Mouse (Mus musculus): ENCODE data around the gene Lpcat2. TPM values are rescaled to one million over a fixed set of nuclear protein-coding genes. Genes with fewer than 3 reads are reported as not detected.
"Not testable (repeated sequence)": the region's sequence is repeated elsewhere in the genome, so short reads cannot be mapped to it uniquely, and the experiment has no call there.

The Lpcat2 gene
- polyA plus RNA-seq, 1 experiment from 2014 or later = 7.3 TPM

GRCm38 (mm10) chr8:92872063-92872759, 17.1 kb downstream of the Lpcat2 start:
- Histone ChIP-seq H3K4me3 (replicated peaks; ENCODE audit: low read length) (no peak overlapping the region), H3K4me1 (replicated peaks; ENCODE audit: control insufficient read depth, insufficient read depth, low read length) (0 out of 2 replicates have a peak, but pooled peaks cover 2% of the 10 kb centered on the region), H3K9me3 (ENCODE audit: control insufficient read depth, low read length) (no peaks in the 10 kb centered on the region), H3K9ac (replicated peaks; ENCODE audit: low read depth, low read length) (no peak overlapping the region), H3K4me2 (ENCODE audit: low read length) (no peak overlapping the region), H3K27ac (ENCODE audit: low read length) (no peak overlapping the region), H3K36me3 (ENCODE audit: control insufficient read depth, insufficient read depth) (no peaks in the 10 kb centered on the region), H3K27me3 (replicated peaks; ENCODE audit: control insufficient read depth, insufficient read depth, low read length) (no peaks in the 10 kb centered on the region)
- 40% methylated on average over 10 of the region's 10 CpGs for WGBS
- peak; percentile 55; the same call in 1 of the 2 replicates for ATAC-seq

GRCm38 (mm10) chr8:92875795-92876194, 20.7 kb downstream of the Lpcat2 start:
- ATAC-seq = no peak
- Histone ChIP-seq H3K27ac (ENCODE audit: low read length) (no peak overlapping the region), H3K4me3 (replicated peaks; ENCODE audit: low read length) (no peak overlapping the region), H3K9me3 (ENCODE audit: control insufficient read depth, low read length) (no peaks in the 10 kb centered on the region), H3K4me2 (ENCODE audit: low read length) (no peak overlapping the region), H3K27me3 (replicated peaks; ENCODE audit: control insufficient read depth, insufficient read depth, low read length) (no peaks in the 10 kb centered on the region), H3K9ac (replicated peaks; ENCODE audit: low read depth, low read length) (no peak overlapping the region), H3K4me1 (replicated peaks; ENCODE audit: control insufficient read depth, insufficient read depth, low read length) (0 out of 2 replicates have a peak, but pooled peaks cover 2% of the 10 kb centered on the region), H3K36me3 (ENCODE audit: control insufficient read depth, insufficient read depth) (no peaks in the 10 kb centered on the region)
- WGBS = 25% methylated on average over 10 of the region's 10 CpGs

GRCm38 (mm10) chr8:92881247-92881646, 26.1 kb downstream of the Lpcat2 start:
- Histone ChIP-seq H3K9me3 (ENCODE audit: control insufficient read depth, low read length) (no peaks in the 10 kb centered on the region), H3K27ac (ENCODE audit: low read length) (no peak overlapping the region), H3K36me3 (ENCODE audit: control insufficient read depth, insufficient read depth) (no peaks in the 10 kb centered on the region), H3K4me1 (replicated peaks; ENCODE audit: control insufficient read depth, insufficient read depth, low read length) (no peaks in the 10 kb centered on the region), H3K4me3 (replicated peaks; ENCODE audit: low read length) (no peak overlapping the region), H3K4me2 (ENCODE audit: low read length) (no peak overlapping the region), H3K27me3 (replicated peaks; ENCODE audit: control insufficient read depth, insufficient read depth, low read length) (no peaks in the 10 kb centered on the region), H3K9ac (replicated peaks; ENCODE audit: low read depth, low read length) (no peak overlapping the region)
- ATAC-seq = no peak
- 67% methylated on average over 4 of the region's 4 CpGs for WGBS

GRCm38 (mm10) chr8:92883771-92884170, 28.6 kb downstream of the Lpcat2 start:
- 82% methylated on average over 2 of the region's 2 CpGs for WGBS
- no peak for ATAC-seq
- Histone ChIP-seq H3K27ac (ENCODE audit: low read length) (no peak overlapping the region), H3K27me3 (replicated peaks; ENCODE audit: control insufficient read depth, insufficient read depth, low read length) (no peaks in the 10 kb centered on the region), H3K4me3 (replicated peaks; ENCODE audit: low read length) (no peak overlapping the region), H3K9me3 (ENCODE audit: control insufficient read depth, low read length) (no peaks in the 10 kb centered on the region), H3K36me3 (ENCODE audit: control insufficient read depth, insufficient read depth) (no peaks in the 10 kb centered on the region), H3K4me2 (ENCODE audit: low read length) (no peak overlapping the region), H3K4me1 (replicated peaks; ENCODE audit: control insufficient read depth, insufficient read depth, low read length) (no peaks in the 10 kb centered on the region), H3K9ac (replicated peaks; ENCODE audit: low read depth, low read length) (no peak overlapping the region)

- not testable (repeated sequence) for H3K4me1 ChIP-seq (replicated peaks; ENCODE audit: control insufficient read depth, insufficient read depth, low read length); H3K9ac ChIP-seq (replicated peaks; ENCODE audit: low read depth, low read length); H3K27me3 ChIP-seq (replicated peaks; ENCODE audit: control insufficient read depth, insufficient read depth, low read length); H3K4me3 ChIP-seq (replicated peaks; ENCODE audit: low read length); ATAC-seq; H3K36me3 ChIP-seq (ENCODE audit: control insufficient read depth, insufficient read depth); H3K9me3 ChIP-seq (ENCODE audit: control insufficient read depth, low read length); H3K27ac ChIP-seq (ENCODE audit: low read length); H3K4me2 ChIP-seq (ENCODE audit: low read length)
- WGBS = 84% methylated on average over 3 of the region's 3 CpGs
These were observed 37.1 kb downstream of the Lpcat2 start for GRCm38 (mm10) chr8:92892216-92892615.

GRCm38 (mm10) chr8:92893870-92894269, 38.7 kb downstream of the Lpcat2 start:
- WGBS = 85% methylated on average over 2 of the region's 2 CpGs
- Histone ChIP-seq H3K4me3 (replicated peaks; ENCODE audit: low read length) (no peak overlapping the region), H3K27ac (ENCODE audit: low read length) (no peak overlapping the region), H3K4me2 (ENCODE audit: low read length) (no peak overlapping the region), H3K4me1 (replicated peaks; ENCODE audit: control insufficient read depth, insufficient read depth, low read length) (no peaks in the 10 kb centered on the region), H3K9me3 (ENCODE audit: control insufficient read depth, low read length) (no peaks in the 10 kb centered on the region), H3K9ac (replicated peaks; ENCODE audit: low read depth, low read length) (no peak overlapping the region), H3K36me3 (ENCODE audit: control insufficient read depth, insufficient read depth) (0 out of 2 replicates have a peak, but pooled peaks cover 4% of the 10 kb centered on the region), H3K27me3 (replicated peaks; ENCODE audit: control insufficient read depth, insufficient read depth, low read length) (no peaks in the 10 kb centered on the region)
- no peak for ATAC-seq

GRCm38 (mm10) chr8:92895053-92895452, 39.9 kb downstream of the Lpcat2 start:
- no peak overlapping the region for H3K4me3 ChIP-seq (replicated peaks; ENCODE audit: low read length)
- H3K27ac ChIP-seq (ENCODE audit: low read length) = no peak overlapping the region
- H3K4me1 ChIP-seq (replicated peaks; ENCODE audit: control insufficient read depth, insufficient read depth, low read length) = no peaks in the 10 kb centered on the region
- H3K4me2 ChIP-seq (ENCODE audit: low read length) = no peak overlapping the region
- no peaks in the 10 kb centered on the region for H3K9me3 ChIP-seq (ENCODE audit: control insufficient read depth, low read length)
- no peak overlapping the region for H3K9ac ChIP-seq (replicated peaks; ENCODE audit: low read depth, low read length)
- ATAC-seq = no peak
- no peaks in the 10 kb centered on the region for H3K27me3 ChIP-seq (replicated peaks; ENCODE audit: control insufficient read depth, insufficient read depth, low read length)
- 91% methylated on average over 7 of the region's 7 CpGs for WGBS
- H3K36me3 ChIP-seq (ENCODE audit: control insufficient read depth, insufficient read depth) = 0 out of 2 replicates have a peak, but pooled peaks cover 4% of the 10 kb centered on the region

- Histone ChIP-seq H3K4me3 (replicated peaks; ENCODE audit: low read length) (no peak overlapping the region), H3K27ac (ENCODE audit: low read length) (no peak overlapping the region), H3K4me1 (replicated peaks; ENCODE audit: control insufficient read depth, insufficient read depth, low read length) (no peaks in the 10 kb centered on the region), H3K27me3 (replicated peaks; ENCODE audit: control insufficient read depth, insufficient read depth, low read length) (no peaks in the 10 kb centered on the region), H3K9me3 (ENCODE audit: control insufficient read depth, low read length) (no peaks in the 10 kb centered on the region), H3K36me3 (ENCODE audit: control insufficient read depth, insufficient read depth) (no peaks in the 10 kb centered on the region), H3K9ac (replicated peaks; ENCODE audit: low read depth, low read length) (no peak overlapping the region), H3K4me2 (ENCODE audit: low read length) (no peak overlapping the region)
- 90% methylated on average over 1 of the region's 1 CpGs for WGBS
- ATAC-seq = no peak
These were observed 40.9 kb downstream of the Lpcat2 start for GRCm38 (mm10) chr8:92896056-92896455.

- no peak overlapping the region for H3K27ac ChIP-seq (ENCODE audit: low read length)
- no peaks in the 10 kb centered on the region for H3K4me1 ChIP-seq (replicated peaks; ENCODE audit: control insufficient read depth, insufficient read depth, low read length)
- no peaks in the 10 kb centered on the region for H3K27me3 ChIP-seq (replicated peaks; ENCODE audit: control insufficient read depth, insufficient read depth, low read length)
- no peaks in the 10 kb centered on the region for H3K9me3 ChIP-seq (ENCODE audit: control insufficient read depth, low read length)
- WGBS = 73% methylated on average over 5 of the region's 5 CpGs
- no peak for ATAC-seq
- H3K4me2 ChIP-seq (ENCODE audit: low read length) = no peak overlapping the region
- H3K4me3 ChIP-seq (replicated peaks; ENCODE audit: low read length) = no peak overlapping the region
- H3K9ac ChIP-seq (replicated peaks; ENCODE audit: low read depth, low read length) = no peak overlapping the region
- no peaks in the 10 kb centered on the region for H3K36me3 ChIP-seq (ENCODE audit: control insufficient read depth, insufficient read depth)
These were observed 41.5 kb downstream of the Lpcat2 start for GRCm38 (mm10) chr8:92896611-92897010.

- Histone ChIP-seq H3K4me3 (replicated peaks; ENCODE audit: low read length) (no peak overlapping the region), H3K9me3 (ENCODE audit: control insufficient read depth, low read length) (no peaks in the 10 kb centered on the region), H3K36me3 (ENCODE audit: control insufficient read depth, insufficient read depth) (no peaks in the 10 kb centered on the region), H3K4me2 (ENCODE audit: low read length) (no peak overlapping the region), H3K27me3 (replicated peaks; ENCODE audit: control insufficient read depth, insufficient read depth, low read length) (no peaks in the 10 kb centered on the region), H3K9ac (replicated peaks; ENCODE audit: low read depth, low read length) (no peak overlapping the region), H3K27ac (ENCODE audit: low read length) (no peak overlapping the region), H3K4me1 (replicated peaks; ENCODE audit: control insufficient read depth, insufficient read depth, low read length) (no peaks in the 10 kb centered on the region)
- WGBS = 92% methylated on average over 4 of the region's 4 CpGs
- ATAC-seq = no peak
These were observed 42.7 kb downstream of the Lpcat2 start for GRCm38 (mm10) chr8:92897794-92898193.

All from forebrain, embryonic 16.5 days (tissue).